Mouse (Mus musculus) urinary bladder, postnatal 10 days (tissue): Measurements from ENCODE around the gene Btbd17.

Source experiments
- DNase-seq: peaks from one replicate; pipeline ENCODE4 v3.0.0; 2022; ENCODE audit warnings: low spot score

The Btbd17 gene

GRCm38 (mm10) chr11:114795848-114796322, at the start of gene Btbd17:
Gene Btbd17, minus strand, starts transcription at chr11:114795945.
- DNase-seq = no peak

GRCm38 (mm10) chr11:114844464-114845220, 48.9 kb upstream of the Btbd17 start:
- no peak for DNase-seq

- DNase-seq = no peak
Measured at GRCm38 (mm10) chr11:114843818-114844463, 48.2 kb upstream of the Btbd17 start.

- no peak for DNase-seq
Measured at GRCm38 (mm10) chr11:114833166-114833565, 37.4 kb upstream of the Btbd17 start.

- no peak for DNase-seq
Measured at GRCm38 (mm10) chr11:114830433-114830773, 34.7 kb upstream of the Btbd17 start.

GRCm38 (mm10) chr11:114829499-114830432, 34.0 kb upstream of the Btbd17 start:
- DNase-seq = no peak

- no peak for DNase-seq
Measured at GRCm38 (mm10) chr11:114826686-114827085, 30.9 kb upstream of the Btbd17 start.

- DNase-seq = no peak
Measured at GRCm38 (mm10) chr11:114823199-114823725, 27.5 kb upstream of the Btbd17 start.

- no peak for DNase-seq
Measured at GRCm38 (mm10) chr11:114822727-114823126, 27.0 kb upstream of the Btbd17 start.

- DNase-seq = no peak
Measured at GRCm38 (mm10) chr11:114821325-114821724, 25.6 kb upstream of the Btbd17 start.

GRCm38 (mm10) chr11:114820444-114820843, 24.7 kb upstream of the Btbd17 start:
- no peak for DNase-seq

GRCm38 (mm10) chr11:114819110-114819509, 23.4 kb upstream of the Btbd17 start:
- no peak for DNase-seq

GRCm38 (mm10) chr11:114818185-114818584, 22.4 kb upstream of the Btbd17 start:
- DNase-seq = no peak

GRCm38 (mm10) chr11:114816934-114817333, 21.2 kb upstream of the Btbd17 start:
- no peak for DNase-seq

- DNase-seq = no peak
Measured at GRCm38 (mm10) chr11:114814873-114815592, 19.3 kb upstream of the Btbd17 start.

GRCm38 (mm10) chr11:114812731-114813240, 17.0 kb upstream of the Btbd17 start:
- peak; percentile 87 for DNase-seq

- no peak for DNase-seq
Measured at GRCm38 (mm10) chr11:114810344-114810743, 14.6 kb upstream of the Btbd17 start.

GRCm38 (mm10) chr11:114809371-114809770, 13.6 kb upstream of the Btbd17 start:
- DNase-seq = no peak

GRCm38 (mm10) chr11:114807686-114808427, 12.1 kb upstream of the Btbd17 start:
- no peak for DNase-seq

- no peak for DNase-seq
Measured at GRCm38 (mm10) chr11:114807025-114807424, 11.3 kb upstream of the Btbd17 start.
